Mouse (Mus musculus) kidney, postnatal 14 days (tissue): ENCODE results near the gene Scai.
"Not testable (repeated sequence)": the region's sequence is repeated elsewhere in the genome, so short reads cannot be mapped to it uniquely, and the experiment has no call there.

Source experiments
- DNase-seq: peaks from one replicate; pipeline ENCODE4 v3.0.0; 2022; ENCODE audit warnings: mixed read lengths

The Scai gene

DNA sequence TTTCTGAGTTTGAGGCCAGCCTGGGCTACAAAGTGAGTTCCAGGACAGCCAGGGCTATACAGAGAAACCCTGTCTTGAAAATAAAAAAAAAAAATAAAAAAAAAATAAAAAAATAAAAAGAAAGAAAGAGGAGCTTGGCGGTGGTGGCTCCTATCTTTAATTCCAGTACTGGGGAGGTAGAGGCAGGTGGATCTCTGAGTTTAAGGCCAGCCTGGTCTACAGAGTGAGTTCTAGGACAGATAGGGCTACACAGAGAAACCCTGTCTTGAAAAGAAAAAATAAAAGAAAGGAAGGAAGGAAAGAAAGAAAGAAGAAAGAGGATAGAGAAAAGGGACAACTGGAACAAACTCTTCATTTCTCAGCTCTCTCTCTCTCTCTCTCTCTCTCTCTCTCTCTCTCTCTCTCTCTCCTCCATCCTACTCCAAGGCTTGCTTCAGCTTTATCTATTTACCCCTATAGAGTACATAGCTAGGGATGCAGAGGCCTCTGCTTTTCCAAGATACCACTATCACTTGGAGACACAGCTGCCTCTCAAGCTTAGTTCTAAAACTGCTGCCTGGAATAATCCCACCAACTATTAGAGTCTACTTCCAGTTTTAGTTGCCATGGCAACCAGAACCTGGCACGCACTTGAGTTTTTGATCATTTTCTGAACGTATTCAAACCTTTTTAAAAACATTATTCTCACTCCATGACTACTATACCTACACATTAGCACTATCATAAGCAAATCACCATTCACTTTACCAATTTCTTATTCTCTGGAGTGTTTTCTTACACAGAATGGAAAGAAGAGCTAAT is 60.8 kb downstream of the Scai start:
- DNase-seq: no peak

DNA sequence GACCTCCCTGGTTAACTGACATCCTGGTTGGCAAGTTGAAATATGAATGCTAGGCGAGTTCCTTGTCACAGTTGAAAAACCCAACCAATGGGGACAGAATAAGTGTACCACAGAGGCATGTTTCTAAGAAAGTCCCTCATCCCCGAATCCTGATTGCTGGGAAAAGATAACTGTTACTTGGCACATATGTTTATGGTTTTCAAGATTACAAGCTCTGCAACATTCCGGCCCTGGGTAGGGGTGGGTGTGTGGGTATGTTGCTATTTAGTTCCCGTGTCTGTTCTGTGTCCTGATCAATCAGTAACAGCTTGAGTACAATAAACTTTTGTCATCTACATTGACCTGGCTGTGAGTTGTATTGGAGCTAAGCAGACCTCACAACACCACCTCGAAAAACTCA is 66.4 kb downstream of the Scai start:
- no peak for DNase-seq

DNA sequence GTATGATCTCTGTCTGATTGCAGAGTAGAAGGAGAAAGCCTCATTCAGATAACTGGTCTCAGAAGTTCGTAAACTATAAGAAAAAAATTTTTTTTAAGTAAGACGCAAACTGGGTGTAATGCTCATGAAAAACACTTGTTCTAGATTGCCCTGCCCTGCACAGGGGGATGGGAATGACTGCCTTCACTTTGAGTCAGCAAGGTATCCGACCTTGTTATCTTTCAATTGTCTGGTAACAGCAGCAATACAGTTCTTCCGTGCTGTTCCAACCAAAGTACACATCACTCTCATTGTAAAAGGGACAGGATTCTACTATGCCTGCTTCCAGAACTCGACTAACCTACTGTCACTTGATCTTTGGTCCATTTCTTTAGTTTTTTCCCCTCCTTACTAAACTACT is 69.4 kb downstream of the Scai start:
- DNase-seq: no peak

DNA sequence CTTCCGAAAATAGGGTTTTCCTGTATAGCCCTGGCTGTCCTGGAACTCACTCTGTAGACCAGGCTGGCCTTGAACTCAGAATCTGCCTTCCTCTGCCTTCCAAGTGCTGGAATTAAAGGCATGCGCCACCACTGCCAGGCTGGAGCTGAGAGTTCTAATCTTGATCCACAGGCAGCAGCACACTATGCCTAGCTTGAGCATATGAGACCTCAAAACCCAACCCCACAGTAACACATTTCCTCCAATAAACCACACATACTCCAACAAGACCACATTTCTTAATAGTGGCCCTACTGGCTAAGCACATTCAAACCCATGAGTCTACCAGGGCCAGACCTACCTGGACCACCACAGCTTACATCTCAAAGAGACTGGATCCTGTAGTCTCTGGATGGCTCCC is 74.0 kb downstream of the Scai start:
- no peak for DNase-seq

DNA sequence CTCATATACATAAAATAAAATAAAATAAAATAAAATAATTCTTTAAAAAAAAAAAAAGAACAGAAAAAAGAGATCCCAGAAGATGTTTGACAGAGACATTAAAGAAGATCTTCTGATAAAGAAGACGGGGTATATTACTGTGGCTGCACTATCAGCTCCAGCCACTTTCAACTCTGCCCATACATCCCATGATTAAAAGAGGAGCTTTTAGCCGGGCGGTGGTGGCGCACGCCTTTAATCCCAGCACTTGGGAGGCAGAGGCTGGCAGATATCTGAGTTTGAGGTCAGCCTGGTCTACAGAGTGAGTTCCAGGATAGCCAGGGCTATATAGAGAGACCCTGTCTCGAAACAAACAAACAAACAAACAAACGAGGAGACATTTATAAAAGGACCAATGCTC is 76.4 kb downstream of the Scai start:
- no peak for DNase-seq

DNA sequence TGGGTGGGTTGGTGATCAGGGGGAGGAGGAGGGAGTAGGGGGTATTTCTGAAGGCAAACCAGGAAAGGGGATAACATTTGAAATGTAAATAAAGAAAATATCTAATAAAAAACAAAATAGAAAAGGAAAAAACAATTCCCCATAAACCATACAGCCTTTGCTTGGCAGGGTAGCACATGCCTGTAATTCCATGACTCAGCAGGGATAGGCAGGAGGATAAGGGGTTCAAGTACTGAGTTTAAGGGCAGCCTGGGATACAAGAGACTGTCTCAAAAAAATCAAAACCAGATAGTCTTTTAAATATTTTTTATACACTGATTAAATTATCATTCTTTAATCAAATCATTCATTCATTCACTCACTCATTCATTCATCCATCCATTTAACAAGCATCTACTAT is 80.0 kb downstream of the Scai start:
- no peak for DNase-seq

DNA sequence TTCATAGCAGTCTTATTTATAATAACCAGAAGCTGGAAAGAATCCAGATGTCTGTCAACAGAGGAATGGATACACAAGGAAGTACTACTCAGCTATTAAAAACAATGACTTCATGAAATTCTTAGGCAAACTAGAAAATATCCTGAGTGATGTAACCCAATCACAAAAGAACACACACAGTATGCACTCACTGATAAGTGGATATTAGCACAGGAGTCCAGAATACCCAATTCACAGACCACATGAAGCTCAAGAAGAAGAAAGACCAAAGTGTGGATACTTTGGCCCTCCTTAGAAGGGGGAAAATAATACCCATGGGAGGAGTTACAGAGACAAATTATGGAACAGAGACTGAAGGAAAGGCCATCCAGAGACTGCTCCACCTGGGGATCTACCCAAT is 80.8 kb downstream of the Scai start:
- DNase-seq: not testable (repeated sequence)

DNA sequence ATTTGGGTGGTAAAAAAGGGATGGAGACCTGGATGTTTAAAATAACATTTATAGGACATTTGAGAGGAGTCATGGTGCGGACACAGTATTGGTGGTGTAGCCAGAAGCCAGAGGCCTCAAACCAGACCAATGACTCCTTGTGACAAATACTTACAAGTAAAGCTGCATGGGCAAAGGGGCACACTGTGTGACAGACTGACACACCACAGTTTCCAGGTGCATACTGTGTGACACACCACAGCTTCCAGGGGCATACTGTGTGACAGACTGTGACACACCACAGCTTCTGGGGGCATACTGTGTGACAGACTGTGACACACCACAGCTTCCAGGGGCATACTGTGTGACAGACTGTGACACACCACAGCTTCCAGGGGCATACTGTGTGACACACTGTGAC is 90.6 kb downstream of the Scai start:
- not testable (repeated sequence) for DNase-seq

DNA sequence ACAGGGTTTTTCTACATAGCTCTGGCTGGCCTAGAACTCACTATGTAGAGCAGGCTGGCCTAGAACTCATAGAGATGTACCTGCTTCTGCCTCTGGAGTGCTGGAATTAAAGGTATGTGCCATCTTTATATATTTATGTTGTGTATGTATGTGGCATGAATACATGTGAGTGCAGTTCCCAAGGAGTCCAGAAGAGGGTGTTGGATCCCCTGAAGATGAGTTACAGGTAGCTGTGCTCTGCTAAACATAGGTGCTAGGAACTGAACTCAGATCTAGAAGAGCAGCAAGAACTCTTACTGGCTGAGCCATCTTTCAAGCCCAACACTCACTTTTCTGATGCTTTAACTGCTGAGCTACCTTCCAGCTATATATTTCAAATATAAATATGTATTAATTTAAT is 92.5 kb downstream of the Scai start:
- DNase-seq: no peak

DNA sequence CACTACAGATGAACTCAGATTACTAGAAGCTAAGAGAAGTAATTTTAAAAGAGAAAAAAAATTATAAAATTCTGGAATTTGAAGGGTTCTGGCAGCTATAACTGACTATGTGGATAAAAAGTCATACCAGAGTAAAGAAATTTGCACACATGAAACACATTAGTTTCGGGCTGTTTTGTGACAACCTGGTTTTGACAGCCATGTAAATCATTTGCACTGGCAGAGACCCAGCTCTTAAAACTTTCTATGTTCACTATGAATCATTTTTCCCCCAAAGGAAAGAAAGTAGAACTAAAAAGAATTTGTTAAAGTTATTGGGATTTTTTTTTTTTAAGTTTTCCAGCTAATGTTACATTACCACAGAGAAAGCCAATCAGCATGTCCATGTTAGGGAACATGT is 98.6 kb downstream of the Scai start:
- DNase-seq: no peak

DNA sequence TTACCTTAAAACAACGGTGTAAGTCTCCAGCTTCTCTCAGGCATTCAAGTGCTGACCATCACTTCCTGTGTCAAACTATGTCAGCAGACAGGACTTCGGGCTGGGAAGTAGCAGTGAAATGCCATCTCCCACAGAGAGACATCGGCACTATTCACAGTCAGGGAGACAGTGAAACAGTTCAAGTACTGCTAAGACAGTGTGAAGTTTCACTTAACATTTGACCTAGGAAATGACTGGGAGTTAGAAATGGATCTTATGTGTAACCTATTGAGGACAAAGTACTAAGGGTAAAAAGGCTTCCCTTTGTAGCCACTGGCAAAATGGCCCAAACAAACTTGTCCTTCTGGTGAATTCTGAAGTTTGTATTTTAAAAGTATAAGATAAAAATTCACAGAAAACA is 107.8 kb downstream of the Scai start:
- DNase-seq: no peak

DNA sequence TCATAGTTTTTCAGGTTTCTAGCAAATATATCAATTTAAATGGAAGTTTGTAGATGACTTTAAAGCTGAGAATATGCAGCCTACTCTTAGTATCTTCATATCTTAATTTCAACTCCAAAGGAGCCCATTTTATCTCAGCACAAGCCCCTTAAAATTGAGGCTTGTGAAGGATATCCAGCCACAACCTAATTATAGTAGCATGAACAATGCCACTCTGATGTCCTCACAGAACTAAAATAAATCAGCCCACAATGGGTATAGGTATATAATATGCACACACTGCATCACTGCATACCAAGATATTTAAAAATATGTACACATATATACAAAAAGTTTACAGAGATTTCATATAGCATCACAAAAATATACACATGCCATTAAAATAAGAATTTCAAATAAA is 119.9 kb downstream of the Scai start:
- no peak for DNase-seq

DNA sequence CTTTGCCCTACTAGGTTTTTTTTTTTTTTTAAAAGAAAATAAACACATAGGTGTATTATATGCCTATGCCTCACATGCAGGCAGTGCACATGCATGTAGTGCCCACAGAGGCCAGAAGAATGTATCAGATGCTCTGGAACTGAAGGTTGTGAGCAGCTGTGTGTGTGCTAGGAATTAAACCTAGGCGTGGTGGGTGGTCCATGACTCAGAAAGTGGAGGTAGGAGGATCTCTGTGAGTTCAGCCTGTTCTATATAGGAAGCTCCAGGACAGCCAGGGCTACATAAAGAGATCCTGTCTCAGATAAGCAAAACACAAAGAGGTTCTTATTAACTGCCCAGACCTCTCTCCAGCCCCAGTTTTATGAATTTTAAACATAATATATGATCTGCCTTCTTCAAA is 121.4 kb downstream of the Scai start:
- no peak for DNase-seq

DNA sequence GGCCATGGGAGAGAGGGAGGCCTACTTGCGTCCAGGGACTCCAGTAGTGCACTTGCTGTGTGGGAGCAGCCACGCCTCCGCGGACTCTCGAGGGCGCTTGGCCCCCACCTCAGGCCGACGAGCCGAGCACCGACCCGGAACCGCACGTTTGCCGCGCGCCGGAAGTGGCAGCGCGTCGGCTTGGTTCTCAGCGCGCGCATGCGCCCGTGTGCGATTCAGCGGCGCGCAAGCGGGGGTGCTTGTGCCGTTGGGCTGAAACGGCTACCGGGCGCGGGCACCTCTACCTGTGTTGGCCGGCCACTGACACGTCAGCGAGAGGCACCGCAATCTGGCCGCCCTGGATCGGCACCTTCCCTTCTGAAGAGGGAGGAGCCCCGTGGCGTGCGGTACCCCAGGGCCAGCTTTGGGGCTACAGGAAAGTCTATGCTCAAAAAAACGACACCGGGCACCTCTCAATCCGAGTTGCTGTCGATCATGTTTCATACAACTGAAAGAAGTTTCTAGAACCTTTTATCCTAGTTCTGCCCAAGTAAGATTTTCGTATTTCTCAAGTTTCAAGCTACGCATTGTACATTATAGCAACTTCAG is 125.0 kb downstream of the Scai start, which contains the start of gene Golga1:
Golga1 (minus strand) TSS at position 142 of the 588 bp plus-strand sequence.
- DNase-seq: peak; percentile 95

DNA sequence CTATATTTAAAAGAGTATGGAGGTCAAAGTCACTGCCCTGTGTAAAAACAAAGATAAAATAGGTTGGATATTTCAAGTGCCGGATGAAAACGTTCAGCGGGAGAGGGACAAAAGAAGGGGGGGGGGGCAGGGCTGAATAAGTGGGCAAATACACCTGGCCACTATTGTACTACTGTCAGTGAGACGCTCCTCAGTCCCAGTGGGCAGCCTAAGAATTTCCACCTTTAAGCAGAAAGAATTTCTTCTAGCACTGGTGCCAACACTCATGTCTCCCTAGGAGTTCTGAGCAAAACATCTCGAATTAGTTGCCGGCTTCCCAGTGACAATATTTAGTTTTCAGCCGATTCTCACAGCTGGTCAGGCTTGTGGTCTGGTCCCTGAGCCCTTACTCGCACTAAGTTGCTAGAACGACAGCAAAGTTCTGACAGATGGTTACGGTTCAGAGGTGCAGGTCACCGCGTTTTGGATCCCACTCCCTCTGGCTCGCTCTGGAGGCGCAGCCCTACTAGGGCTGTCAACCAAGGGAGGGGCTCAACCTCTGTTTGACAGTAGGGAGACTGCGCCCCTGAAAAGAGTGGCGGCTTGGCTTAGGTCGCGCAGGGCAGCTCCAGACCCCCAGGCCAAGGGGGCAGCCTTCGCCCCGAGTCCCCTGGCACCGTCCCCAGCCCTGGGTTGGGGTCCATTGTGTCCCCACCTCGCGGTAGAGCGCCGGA is 125.7 kb downstream of the Scai start:
- no peak for DNase-seq

DNA sequence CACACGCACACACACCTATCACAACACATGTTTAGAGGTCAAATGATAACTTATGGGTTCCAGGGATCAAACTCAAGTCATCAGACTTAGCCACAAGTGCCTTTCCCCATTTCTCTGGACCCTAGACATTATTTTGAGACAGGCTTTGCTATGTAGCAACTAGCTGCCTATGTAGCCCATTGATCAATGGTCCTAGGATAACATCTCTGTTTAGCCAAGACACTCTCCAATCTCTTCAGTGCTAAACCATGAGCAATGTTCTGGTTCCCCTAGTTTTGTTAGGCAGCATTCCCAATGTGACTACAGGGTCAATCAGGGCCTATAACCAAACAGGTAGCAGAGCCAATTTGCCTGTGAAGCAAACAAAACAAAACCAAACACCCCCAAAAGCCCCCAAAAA is 142.0 kb downstream of the Scai start:
- no peak for DNase-seq

DNA sequence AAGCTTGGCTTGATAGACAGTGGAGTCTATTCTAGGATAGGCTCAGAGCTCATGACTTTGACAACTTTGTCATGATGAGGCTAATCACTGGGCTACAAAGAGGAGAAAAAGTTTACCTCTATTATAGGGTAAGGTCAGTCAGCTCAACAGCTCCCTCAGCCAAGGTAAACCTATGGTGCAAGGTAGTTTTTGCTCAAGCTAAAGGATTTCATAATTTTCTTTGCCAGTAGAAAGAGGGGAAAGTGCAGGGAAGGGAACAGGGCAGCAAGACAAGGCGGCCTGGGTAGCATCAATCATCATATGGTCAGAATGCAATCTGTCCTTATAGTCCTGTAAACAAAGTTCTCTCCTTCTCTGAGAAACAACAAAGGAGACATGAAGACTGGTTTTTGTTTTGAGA is 150.3 kb downstream of the Scai start:
- DNase-seq: no peak

DNA sequence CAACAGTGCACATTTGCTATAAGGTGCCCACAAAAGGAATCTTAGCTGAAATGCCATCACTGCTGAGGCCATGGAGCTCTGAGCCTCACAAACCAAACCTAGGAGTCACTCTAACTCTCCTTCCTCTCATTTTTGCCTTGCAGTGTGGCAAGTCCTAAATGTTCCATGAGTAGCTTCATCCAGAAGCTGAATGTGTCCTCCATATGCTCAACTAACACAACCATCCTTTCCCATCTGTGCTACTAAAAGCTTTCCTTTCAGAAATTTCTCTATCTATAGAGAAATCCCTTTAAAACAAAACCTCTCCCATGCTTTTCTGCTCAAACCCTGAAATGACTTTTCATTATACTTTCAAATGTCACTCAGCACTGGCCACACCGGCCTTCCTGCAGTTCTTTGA is 158.9 kb downstream of the Scai start:
- DNase-seq: no peak

DNA sequence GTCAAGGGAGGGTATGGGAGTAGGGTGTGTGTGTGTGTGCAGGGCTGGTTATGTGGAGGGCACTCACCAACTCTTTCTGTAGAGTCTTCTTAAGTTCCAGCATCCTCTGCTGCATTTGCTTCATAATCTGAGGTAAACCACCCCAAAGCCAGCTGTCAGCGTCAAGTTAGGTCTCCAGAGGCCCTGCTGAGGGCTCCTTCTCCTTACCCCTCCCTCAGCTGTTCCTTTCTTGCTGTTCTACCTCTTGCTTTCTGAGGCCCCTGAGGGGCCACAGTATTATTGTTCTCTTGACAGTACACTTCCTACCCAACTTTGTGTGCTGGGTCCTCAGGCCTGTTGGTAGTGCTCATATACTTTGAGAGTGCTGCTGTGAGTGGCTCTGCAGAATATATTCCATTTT is 170.5 kb downstream of the Scai start:
- DNase-seq: no peak

DNA sequence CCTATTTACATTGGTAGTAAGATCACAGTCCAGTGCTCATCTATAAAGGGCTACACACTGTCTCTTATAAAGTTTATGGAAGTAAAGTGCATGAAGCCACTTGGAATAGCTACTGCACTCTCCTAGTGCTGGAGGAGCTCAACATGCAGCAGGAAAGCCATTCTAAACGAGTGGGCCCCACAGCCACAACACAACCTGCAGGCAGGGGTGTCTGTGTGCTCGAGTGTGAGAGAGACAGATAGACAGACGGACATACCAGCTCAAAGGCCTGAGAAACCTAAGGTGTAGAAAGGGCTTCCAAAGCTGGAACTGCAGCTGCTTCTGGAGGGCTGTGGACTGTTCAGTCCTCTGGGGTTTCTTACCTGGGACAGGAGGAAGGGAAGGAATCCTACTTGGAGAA is 174.0 kb downstream of the Scai start:
- DNase-seq: no peak
